Mouse (Mus musculus): Measurements from ENCODE around the gene Ereg.

GRCm38 (mm10) chr5:91030629-91031028 lies 43.8 kb upstream of the Ereg start:
- TF ChIP-seq CTCF (conservative IDR thresholded peaks at IDR 0.05; ENCODE audit: insufficient read depth, insufficient read length, low read depth, low read length) (no peak), POLR2A (IDR thresholded peaks at IDR 0.05; ENCODE audit: low read depth, low read length) (no peak)
